Mouse (Mus musculus) CH12.LX (cell line): ENCODE data around the gene Serpina16. TPM values are rescaled to one million over a fixed set of nuclear protein-coding genes. Genes with fewer than 3 reads are reported as not detected.

ENCODE experiments used
- DNase-seq: peaks from one replicate; pipeline ENCODE4 v3.0.0-alpha.2; 2013; ENCODE audit errors: extremely low read depth
- H3K27ac ChIP-seq: 2 replicates; pipeline ENCODE4 v1.5.1; 2012; ENCODE audit warnings: low read depth, mild to moderate bottlenecking, control low read depth, moderate library complexity; ENCODE audit not compliant: insufficient read depth
- H3K27me3 ChIP-seq: replicated peaks from 2 replicates; pipeline ENCODE3; 2012; ENCODE audit warnings: inconsistent platforms
- H3K36me3 ChIP-seq, 2 experiments: replicated peaks in 1 of 2; 2 replicates each; pipeline versions ENCODE3 to v1.6.1; 2012; ENCODE audit warnings: inconsistent platforms in 1 of 2, low read length in 1 of 2, mild to moderate bottlenecking in 1 of 2, mixed read lengths in 1 of 2, moderate library complexity in 1 of 2; ENCODE audit not compliant: control insufficient read depth in 1 of 2, insufficient read depth in 1 of 2
- H3K4me1 ChIP-seq, 2 experiments: 2 replicates each; pipeline ENCODE4 v1.6.1; 2012; ENCODE audit warnings: inconsistent platforms in 1 of 2, moderate library complexity in 1 of 2; ENCODE audit not compliant: insufficient read depth in 2 of 2, control insufficient read depth in 1 of 2
- H3K4me2 ChIP-seq: 2 replicates; pipeline ENCODE4 v1.6.1; 2012; ENCODE audit warnings: low read depth, mild to moderate bottlenecking, control low read depth; ENCODE audit not compliant: poor library complexity, insufficient read depth, severe bottlenecking
- H3K4me3 ChIP-seq, 3 experiments: fragments of 150-350 bp in 1 of 3; sonication (generic) in 1 of 3; replicated peaks in 1 of 3; 2 replicates each; pipeline versions ENCODE3 to v1.5.1; 2011 to 2012; ENCODE audit warnings: low read depth in 2 of 3, low read length in 2 of 3, mild to moderate bottlenecking in 2 of 3, moderate library complexity in 2 of 3, control low read depth in 1 of 3, improper control_type of control experiment in 1 of 3, inconsistent platforms in 1 of 3, mixed read lengths in 1 of 3; ENCODE audit not compliant: poor library complexity in 1 of 3
- H3K79me2 ChIP-seq: replicated peaks from 2 replicates; pipeline ENCODE4 v1.6.1; 2012; ENCODE audit warnings: mild to moderate bottlenecking, moderate library complexity; ENCODE audit not compliant: control insufficient read depth, poor library complexity, insufficient read depth, severe bottlenecking; ENCODE audit errors: extremely low read depth
- H3K9ac ChIP-seq: 2 replicates; pipeline ENCODE4 v1.6.1; 2012; ENCODE audit warnings: low read depth, mild to moderate bottlenecking, control low read depth, moderate library complexity; ENCODE audit not compliant: insufficient read depth
- H3K9me3 ChIP-seq: replicated peaks from 2 replicates; pipeline ENCODE3; 2012; ENCODE audit warnings: low read length, inconsistent platforms, mixed read lengths
- CHD1 ChIP-seq: IDR thresholded peaks from 2 replicates; pipeline ENCODE4 v1.6.1; 2012; ENCODE audit warnings: low read depth, low read length, improper control_type of control experiment, inconsistent platforms
- E2F4 ChIP-seq: IDR thresholded peaks from 2 replicates; pipeline ENCODE4 v1.6.1; 2011; ENCODE audit warnings: low read depth, low read length, improper control_type of control experiment; ENCODE audit not compliant: insufficient replicate concordance
- ETS1 ChIP-seq: conservative IDR thresholded peaks from 2 replicates; pipeline ENCODE4 v1.6.1; 2012; ENCODE audit warnings: low read depth, mild to moderate bottlenecking, inconsistent platforms, low read length, improper control_type of control experiment, moderate library complexity
- GABPA ChIP-seq: IDR thresholded peaks from 2 replicates; pipeline ENCODE4 v1.6.1; 2012; ENCODE audit warnings: low read depth, low read length, improper control_type of control experiment, inconsistent platforms; ENCODE audit not compliant: insufficient replicate concordance
- MAZ ChIP-seq: IDR thresholded peaks from 2 replicates; pipeline ENCODE4 v1.6.1; 2012; ENCODE audit warnings: low read depth, mild to moderate bottlenecking, inconsistent platforms, low read length, improper control_type of control experiment, moderate library complexity
- MXI1 ChIP-seq: IDR thresholded peaks from 2 replicates; pipeline ENCODE4 v1.6.1; 2011; ENCODE audit warnings: mild to moderate bottlenecking, low read depth, low read length, improper control_type of control experiment
- NRF1 ChIP-seq: IDR thresholded peaks from 2 replicates; pipeline ENCODE4 v1.6.1; 2014; ENCODE audit warnings: low read depth, mild to moderate bottlenecking, inconsistent platforms, low read length, improper control_type of control experiment, moderate library complexity
- PAX5 ChIP-seq: IDR thresholded peaks from 2 replicates; pipeline ENCODE4 v1.6.1; 2012; ENCODE audit warnings: low read length, inconsistent platforms, mixed read lengths
- RAD21 ChIP-seq: IDR thresholded peaks from 2 replicates; pipeline ENCODE4 v1.6.1; 2011; ENCODE audit warnings: low read depth, mild to moderate bottlenecking, low read length, improper control_type of control experiment, moderate library complexity
- RCOR1 ChIP-seq: conservative IDR thresholded peaks from 2 replicates; pipeline ENCODE4 v1.6.1; 2012; ENCODE audit warnings: low read depth, mild to moderate bottlenecking, inconsistent platforms, low read length, improper control_type of control experiment
- TBP ChIP-seq: conservative IDR thresholded peaks from 2 replicates; pipeline ENCODE4 v1.6.1; 2011; ENCODE audit warnings: low read depth, low read length, improper control_type of control experiment
- TCF12 ChIP-seq: IDR thresholded peaks from 2 replicates; pipeline ENCODE4 v1.6.1; 2014; ENCODE audit warnings: low read depth, mild to moderate bottlenecking, inconsistent platforms, low read length, improper control_type of control experiment
- UBTF ChIP-seq: IDR thresholded peaks from 2 replicates; pipeline ENCODE4 v1.6.1; 2012; ENCODE audit warnings: low read depth, mild to moderate bottlenecking, inconsistent platforms, low read length, improper control_type of control experiment, moderate library complexity
- USF1 ChIP-seq: IDR thresholded peaks from 2 replicates; pipeline ENCODE4 v1.6.1; 2014; ENCODE audit warnings: low read depth, mild to moderate bottlenecking, inconsistent platforms, low read length, improper control_type of control experiment
- ZKSCAN1 ChIP-seq: IDR thresholded peaks from 2 replicates; pipeline ENCODE4 v1.6.1; 2012; ENCODE audit warnings: low read depth, inconsistent platforms, low read length, improper control_type of control experiment, borderline replicate concordance
- ZMIZ1 ChIP-seq: IDR thresholded peaks from 2 replicates; pipeline ENCODE4 v1.6.1; 2012; ENCODE audit warnings: low read depth, mild to moderate bottlenecking, inconsistent platforms, low read length, improper control_type of control experiment
- ZNF384 ChIP-seq: IDR thresholded peaks from 2 replicates; pipeline ENCODE4 v1.6.1; 2012; ENCODE audit warnings: low read depth, low read length, improper control_type of control experiment, inconsistent platforms
- dilution Hi-C: fragments of 300-500 bp; cut with MboI; formaldehyde crosslinking; loops from 2 replicates; pipeline ENCODE4 v1.14.3; 2020; ENCODE audit warnings: low sequenced_read_pairs; ENCODE audit not compliant: extremely low pct_unique_long_range_greater_than_20kb, extremely low pct_ligation_motif_present
- in situ Hi-C: fragments of 300-500 bp; cut with MboI; formaldehyde crosslinking; loops from 3 replicates; pipeline ENCODE4 v1.14.3; 2019; ENCODE audit warnings: low sequenced_read_pairs, low pct_ligation_motif_present, low pct_unique_long_range_greater_than_20kb, mixed read lengths
- polyA plus RNA-seq: library from polyadenylated mRNA; unstranded; fragments of >175 nt; gene quantifications from 2 replicates; pipeline ENCODE4 v1.2.1, GENCODE M21; 2012; ENCODE audit warnings: low read depth; ENCODE audit not compliant: insufficient read length
- total RNA-seq, 2 experiments: library from RNA; depleted of rRNA; stranded (reverse); fragments of 300-350 nt in 1 of 2; fragments of >200 nt in 1 of 2; gene quantifications; 2 replicates each; pipeline ENCODE4 v1.2.3; 2012 to 2014

The Serpina16 gene
- total and polyA plus RNA-seq, 3 experiments: not detected

DNA sequence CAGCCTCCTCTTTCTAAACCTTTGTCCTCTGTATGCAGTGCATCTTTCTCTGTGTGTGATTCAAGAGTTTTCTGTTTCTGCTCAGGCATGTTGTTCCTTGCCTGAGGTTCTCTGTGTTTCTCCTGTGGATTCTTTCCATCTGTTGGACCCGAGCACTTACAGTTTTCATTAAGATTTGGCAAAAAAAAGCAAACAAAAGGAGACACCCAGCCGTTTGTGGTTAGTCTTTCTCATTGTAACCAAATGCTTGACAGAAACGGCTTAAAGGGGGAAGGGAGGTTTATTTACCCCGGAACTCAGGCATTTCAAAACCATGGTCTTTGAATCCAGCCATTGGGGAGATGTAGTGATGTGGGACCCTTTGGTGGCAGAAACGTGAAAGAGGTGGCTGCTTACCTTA is 31.3 kb downstream of the Serpina16 start:
- H3K9ac ChIP-seq: no peak overlapping the region
- no peak overlapping the region for H3K27ac ChIP-seq
- H3K79me2 ChIP-seq: no peaks in the 10 kb centered on the region
- no peaks in the 10 kb centered on the region for H3K4me1 ChIP-seq
- peaks cover 41% of the 10 kb centered on the region for H3K27me3 ChIP-seq
- no peak overlapping the region for H3K4me3 ChIP-seq
- H3K4me2 ChIP-seq: no peak overlapping the region
- no peak for DNase-seq
- TF ChIP-seq RCOR1 (no peak), USF1 (no peak), MXI1 (no peak), ETS1 (no peak), TBP (no peak), ZMIZ1 (no peak), MAZ (no peak), E2F4 (no peak), NRF1 (no peak)
- in situ Hi-C loops: loop anchor here (25.0 kb wide), 1 partner anchor 132 kb away; no protein-coding TSS in a partner anchor
- dilution Hi-C loops: no loop called here
- no peaks in the 10 kb centered on the region for H3K36me3 ChIP-seq
- H3K9me3 ChIP-seq: no peaks in the 10 kb centered on the region

DNA sequence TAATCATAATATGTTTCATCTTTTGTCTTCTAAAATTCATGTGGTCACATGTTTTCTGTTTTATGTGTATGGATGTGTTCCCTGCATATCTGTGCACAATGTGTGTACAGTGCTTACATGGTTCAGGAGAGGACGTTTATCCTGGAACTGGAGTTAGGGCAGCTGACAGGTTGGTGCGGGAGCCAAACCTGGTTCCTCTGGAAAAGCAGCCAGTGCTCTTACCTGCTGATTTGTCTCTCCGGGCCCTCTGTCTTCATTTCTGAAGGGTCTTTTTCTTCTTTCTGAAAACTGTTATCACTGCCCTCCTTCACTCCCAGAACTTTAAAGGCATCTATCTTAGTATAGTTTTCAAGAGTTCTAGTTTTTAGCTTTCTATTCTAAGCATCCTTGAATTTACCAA is 32.1 kb downstream of the Serpina16 start:
- Histone ChIP-seq H3K36me3 (no peaks in the 10 kb centered on the region), H3K79me2 (no peaks in the 10 kb centered on the region), H3K4me3 (no peak overlapping the region), H3K4me2 (no peak overlapping the region), H3K27me3 (peaks cover 37% of the 10 kb centered on the region), H3K27ac (no peak overlapping the region), H3K4me1 (no peaks in the 10 kb centered on the region), H3K9ac (no peak overlapping the region), H3K9me3 (no peaks in the 10 kb centered on the region)
- TF ChIP-seq CHD1: no peak
- no peak for TF ChIP-seq PAX5
- no peak for TF ChIP-seq GABPA
- no peak for TF ChIP-seq NRF1
- no peak for TF ChIP-seq ZMIZ1
- TF ChIP-seq ZNF384: no peak
- TF ChIP-seq ZKSCAN1: no peak
- TF ChIP-seq RAD21: no peak
- no peak for TF ChIP-seq TCF12
- TF ChIP-seq UBTF: no peak
- in situ Hi-C loops (loop anchor here (25.0 kb wide), 1 partner anchor 132 kb away; no protein-coding TSS in a partner anchor), dilution Hi-C loops (no loop called here)
- no peak for DNase-seq
